Mouse (Mus musculus) left cerebral cortex, adult 8-10 months (tissue): ENCODE data around the gene Psma6. TPM values are rescaled to one million over a fixed set of nuclear protein-coding genes. Genes with fewer than 3 reads are reported as not detected.

ENCODE experiments used
- DNase-seq, 2 experiments: peaks; one replicate each; pipeline ENCODE4 v3.0.0; 2022; ENCODE audit warnings: low spot score in 2 of 2
- total RNA-seq, 4 experiments: library from RNA; stranded (reverse); gene quantifications; 2 replicates each; pipeline ENCODE4 v1.2.4; 2022

Gene Psma6
- total RNA-seq, 4 experiments from 2014 or later, result 137 to 150 (median 142) TPM

DNA sequence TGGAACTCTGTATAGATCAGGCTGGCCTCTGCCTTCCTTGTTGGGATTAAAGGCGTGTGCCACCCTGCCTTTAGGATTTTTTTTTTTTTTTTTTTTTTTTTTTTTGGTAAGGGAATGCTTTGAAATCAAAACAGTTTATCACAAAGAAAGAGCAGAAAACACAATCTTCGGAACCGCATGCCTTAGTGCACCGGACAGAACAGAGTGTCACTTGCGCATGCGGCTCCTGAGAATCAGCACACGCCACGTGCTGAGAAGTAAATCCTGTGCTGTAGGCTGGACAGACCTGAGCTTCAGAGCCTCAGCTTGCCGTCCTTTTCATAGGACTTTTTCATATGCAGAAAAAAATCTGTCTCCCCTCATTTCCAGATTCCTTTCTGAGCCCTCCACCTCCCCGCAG is 54.0 kb downstream of the Psma6 start:
- DNase-seq, result no peak

GRCm38 (mm10) chr12:55438611-55439137 is 54.7 kb downstream of the Psma6 start:
- no peak for DNase-seq

- DNase-seq, result no peak
These were observed 56.4 kb downstream of the Psma6 start for GRCm38 (mm10) chr12:55440416-55440815.

DNA sequence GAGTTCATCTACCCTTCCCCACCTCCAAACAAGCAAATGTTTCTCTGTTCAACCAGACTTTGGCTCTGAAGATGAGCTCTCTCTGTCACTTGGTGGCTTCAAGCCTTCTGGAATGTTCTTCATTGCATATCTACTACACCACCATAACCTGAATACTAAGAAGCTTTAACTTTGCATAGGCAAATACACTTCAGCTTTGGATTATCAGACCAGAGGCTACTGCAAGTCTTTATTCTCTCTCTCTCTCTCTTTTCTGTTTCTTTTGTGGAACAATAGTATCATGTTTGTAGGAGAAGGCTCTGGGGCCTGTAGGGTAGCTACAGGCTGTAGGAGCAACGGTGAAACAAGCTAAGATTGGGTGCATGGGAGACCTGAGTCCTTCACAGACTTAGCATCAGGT is 58.2 kb downstream of the Psma6 start:
- no peak for DNase-seq

GRCm38 (mm10) chr12:55442861-55443850 is 59.1 kb downstream of the Psma6 start:
- no peak for DNase-seq

DNA sequence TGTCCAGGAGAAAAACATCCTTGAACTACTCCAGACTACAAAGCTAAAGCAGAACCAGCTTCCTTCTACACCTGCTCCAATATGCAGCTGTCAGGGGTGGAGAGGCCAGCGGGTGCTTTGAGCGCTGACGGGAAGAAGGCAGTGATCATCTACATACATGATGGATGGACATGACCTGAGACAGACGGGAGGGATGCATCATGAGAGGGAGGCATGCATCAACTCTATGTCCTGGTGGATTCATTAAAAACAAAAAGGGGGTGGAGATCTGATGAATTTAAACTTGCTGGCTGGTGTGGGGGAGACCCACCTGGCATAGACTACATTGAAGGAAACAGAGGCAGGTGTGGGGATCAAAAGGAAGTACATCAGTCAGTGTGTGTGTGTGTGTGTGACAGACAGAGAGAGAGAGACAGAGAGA is 60.0 kb downstream of the Psma6 start:
- DNase-seq, result no peak

- DNase-seq, result no peak
These were observed 61.6 kb downstream of the Psma6 start for GRCm38 (mm10) chr12:55445583-55445982.

DNA sequence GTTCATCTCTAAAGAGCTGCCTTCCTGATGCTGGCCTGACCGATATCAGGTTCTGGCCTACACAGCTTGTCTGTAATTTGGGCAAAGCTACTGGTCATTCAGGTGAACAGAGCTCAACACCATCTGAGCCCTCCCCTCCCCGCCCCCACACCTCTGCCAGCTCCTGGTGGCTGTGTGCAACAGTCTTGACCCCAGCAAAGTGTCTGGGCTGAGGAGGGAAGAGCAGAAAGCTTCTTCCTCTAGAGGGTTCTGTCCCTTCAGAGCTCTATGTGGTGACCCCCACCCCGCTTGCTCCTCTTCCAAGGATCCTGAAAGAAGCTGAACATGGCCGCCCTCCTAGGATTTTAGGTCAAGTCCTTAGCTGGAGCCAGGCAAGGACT is 62.3 kb downstream of the Psma6 start:
- no peak for DNase-seq

DNA sequence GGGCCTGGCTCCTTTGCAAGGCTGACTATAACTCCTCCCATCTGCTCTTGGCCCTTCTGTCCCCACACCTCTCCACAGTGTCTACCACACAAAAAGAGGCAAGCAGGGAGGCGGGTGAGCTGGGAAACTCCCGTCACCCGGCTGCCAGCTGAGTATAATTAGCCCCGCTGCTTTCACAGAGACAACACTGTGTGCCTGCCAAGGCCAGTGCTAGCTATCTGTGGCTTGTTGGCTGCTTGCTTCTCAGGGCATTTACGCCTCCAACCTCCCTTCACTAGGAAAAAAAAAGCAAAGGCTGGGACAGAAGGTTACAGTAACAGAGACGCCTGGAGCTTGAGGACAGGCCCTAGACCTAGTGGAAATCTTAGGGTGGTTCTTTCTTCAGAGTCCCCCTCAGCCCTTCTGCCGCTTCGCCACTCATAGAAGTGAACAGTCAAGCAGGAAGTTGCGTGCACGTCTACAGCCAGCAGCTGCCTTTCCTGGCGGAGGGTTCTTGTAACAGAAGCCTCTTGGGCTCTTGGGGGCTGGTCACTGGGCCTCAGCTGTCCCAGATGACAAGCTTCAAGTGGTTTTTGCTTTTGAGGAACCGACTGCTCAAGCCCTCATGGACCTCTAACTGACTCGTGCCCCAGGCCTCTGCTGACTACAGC is 62.8 kb downstream of the Psma6 start:
- peak; percentile 52 to 92 for DNase-seq

DNA sequence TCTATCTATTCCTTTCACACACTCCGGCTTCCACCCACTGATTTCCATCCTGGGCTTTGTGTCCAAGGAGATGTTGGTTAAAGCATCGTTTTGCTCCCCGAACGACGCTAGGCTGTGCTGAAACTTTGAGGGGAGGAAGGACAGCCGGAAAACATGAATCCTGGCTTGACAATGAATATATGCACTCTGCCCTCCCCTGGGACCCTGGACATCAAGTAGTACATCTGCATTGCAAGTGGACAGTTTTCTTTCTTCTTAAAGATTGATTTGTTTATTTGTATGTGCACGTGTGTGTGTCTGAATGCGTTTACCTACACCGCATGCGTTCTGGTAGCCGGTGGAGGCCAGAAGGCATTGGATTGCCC is 63.4 kb downstream of the Psma6 start:
- DNase-seq, result no peak

- no peak for DNase-seq
These were observed 64.4 kb downstream of the Psma6 start for GRCm38 (mm10) chr12:55448457-55448856.

DNA sequence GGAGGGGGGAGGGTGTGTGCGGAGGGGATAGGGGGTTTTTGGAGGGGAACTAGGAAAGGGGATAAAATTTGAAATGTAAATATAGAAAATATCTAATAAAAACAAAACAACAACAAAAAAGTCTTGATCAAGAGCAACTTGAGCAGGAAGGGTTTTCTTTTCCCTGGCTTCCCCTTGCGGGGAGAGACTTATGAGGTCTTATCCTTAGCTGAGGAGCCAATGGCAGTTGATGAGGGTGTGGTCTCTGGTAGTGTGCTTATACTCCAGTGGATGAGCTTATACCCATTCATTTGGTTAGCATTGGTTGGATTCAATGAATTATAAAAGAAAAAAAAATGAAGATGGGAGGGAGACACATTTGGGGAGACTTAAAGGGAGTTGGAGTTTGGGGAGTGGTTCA is 65.0 kb downstream of the Psma6 start:
- DNase-seq, result no peak

DNA sequence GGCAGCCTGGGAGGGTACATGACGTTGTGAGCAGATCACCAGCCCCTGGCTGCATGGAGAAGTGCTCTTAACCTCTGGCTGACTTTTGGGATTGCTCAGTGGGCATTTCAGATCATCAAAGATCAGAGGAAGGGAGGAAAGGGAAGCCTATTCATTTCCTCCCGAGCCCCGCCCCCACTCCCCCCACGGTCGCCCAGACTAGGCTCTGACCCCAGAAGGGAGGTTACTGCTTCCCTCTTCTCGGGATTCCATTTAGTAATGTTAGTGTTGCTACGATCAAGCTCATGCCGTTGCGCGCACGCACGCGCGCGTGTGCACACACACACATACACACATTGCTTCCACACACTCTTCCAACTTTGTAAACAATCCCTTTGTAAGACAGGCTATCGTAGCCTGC is 66.4 kb downstream of the Psma6 start:
- no peak for DNase-seq

GRCm38 (mm10) chr12:55452839-55453238 is 68.8 kb downstream of the Psma6 start:
- no peak for DNase-seq

DNA sequence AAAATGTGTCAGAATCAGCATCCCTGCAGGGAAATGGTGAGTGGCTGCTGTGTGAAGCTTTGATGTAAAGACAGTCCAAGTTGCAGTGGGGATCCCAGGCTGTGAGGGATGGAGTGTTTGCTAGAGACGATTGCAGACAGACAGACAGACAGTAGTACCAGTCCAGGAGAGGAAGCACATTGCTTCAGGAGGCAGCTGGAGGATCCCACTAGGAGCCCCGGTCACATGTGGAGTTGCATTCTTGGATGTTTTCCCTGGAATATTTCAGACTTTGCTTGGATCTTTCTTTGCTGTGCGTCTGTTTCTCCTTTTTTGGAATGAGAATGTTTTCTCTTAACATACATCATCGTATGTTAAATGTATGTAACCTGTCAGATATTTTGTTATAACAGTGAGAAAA is 69.9 kb downstream of the Psma6 start:
- no peak for DNase-seq

- no peak for DNase-seq
These were observed 71.2 kb downstream of the Psma6 start for GRCm38 (mm10) chr12:55455206-55455605.

GRCm38 (mm10) chr12:55456136-55456535 is 72.1 kb downstream of the Psma6 start:
- DNase-seq, result no peak

GRCm38 (mm10) chr12:55456893-55457292 is 72.9 kb downstream of the Psma6 start:
- DNase-seq, result peak in 1 of 2 experiments; percentile 45

- no peak for DNase-seq
These were observed 75.7 kb downstream of the Psma6 start for GRCm38 (mm10) chr12:55459739-55460138.

DNA sequence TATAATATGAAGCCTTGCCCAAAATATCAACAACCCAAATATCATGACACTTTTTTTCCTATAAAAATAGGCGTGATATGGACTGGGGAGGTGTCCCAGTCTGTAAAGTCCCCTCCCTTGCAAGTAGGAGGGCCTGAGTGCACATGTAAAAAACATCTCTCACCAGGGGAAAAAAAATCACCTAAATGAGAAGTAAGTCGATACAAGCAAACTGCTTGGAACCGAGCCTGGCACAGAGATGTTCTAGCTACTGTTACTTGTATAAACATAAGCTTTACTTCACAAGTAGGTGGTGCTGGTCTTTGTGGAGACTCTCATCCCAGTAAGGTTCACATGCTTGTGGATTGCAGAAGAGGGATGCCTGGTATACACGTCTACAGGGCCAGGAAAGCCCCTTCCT is 76.9 kb downstream of the Psma6 start:
- DNase-seq, result no peak

DNA sequence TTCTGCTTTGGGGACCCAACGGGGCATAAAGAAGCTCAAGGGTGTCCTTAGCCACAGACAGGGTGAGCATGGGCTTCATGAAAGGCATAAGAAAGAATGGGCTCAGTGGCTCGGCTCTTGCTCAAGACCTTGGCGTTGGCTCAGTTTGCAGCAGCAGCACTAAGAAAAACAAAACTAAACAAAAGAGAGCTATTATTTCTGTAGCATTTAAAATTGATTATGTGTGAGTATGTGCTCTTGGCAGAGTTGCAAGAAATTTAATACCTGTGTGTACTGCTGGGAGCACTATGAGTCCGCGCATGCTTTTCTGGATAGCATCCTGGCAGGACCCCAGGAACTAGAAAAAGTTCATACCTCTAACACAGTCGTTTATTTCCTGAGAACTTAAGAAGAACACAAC is 77.7 kb downstream of the Psma6 start:
- DNase-seq, result no peak

DNA sequence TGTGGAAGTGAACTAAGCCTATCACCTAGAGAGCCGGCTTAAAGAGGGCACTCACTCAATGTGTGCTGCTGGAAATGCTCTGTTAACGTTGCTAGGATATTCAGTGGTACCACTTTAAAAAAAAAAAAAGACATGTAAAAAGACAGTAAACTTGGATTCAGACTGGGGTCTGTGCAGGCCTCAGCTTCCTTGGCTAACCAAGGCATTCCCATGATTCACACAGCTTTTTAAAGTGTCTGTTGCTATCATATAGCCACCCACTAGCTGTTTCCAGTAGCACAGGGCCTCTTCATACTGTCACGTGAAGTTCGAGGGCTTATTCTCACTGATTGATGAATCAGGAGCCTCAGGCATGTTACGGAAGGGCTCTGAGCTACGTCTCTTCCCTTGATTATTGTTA is 78.4 kb downstream of the Psma6 start:
- DNase-seq, result no peak

DNA sequence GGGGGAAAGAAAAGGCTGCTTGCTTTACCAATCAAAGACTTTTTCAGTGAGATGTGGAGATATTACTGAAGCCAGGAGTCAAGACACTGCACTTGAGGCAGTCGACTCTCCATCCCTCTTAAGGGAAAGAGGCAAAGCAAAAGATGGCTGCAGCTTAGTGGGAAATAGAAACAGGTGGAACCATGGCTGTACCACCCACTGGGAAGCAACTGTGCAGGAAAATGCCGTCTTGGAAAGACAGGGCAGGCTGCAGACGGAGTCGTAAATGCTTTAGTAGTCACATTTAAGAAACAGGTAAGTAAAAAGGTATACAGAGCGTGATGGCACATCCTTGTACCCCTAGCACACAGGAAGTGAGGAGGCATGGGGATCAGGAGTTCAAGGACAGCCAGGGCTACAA is 79.1 kb downstream of the Psma6 start:
- DNase-seq, result no peak
